Mouse (Mus musculus): Measurements from ENCODE around the gene Hist1h1t. TPM values are rescaled to one million over a fixed set of nuclear protein-coding genes. Genes with fewer than 3 reads are reported as not detected.
"Not testable (repeated sequence)": the region's sequence is repeated elsewhere in the genome, so short reads cannot be mapped to it uniquely, and the experiment has no call there.

Hist1h1t gene
- total and polyA plus RNA-seq, 2 experiments from 2014 or later = 1.6 TPM; not detected in 1

GRCm38 (mm10) chr13:23683755-23684281 is 11.8 kb upstream of the Hist1h1t start, which contains the start of the genes Hist1h2ac and Hist1h2bc:
Hist1h2ac (minus strand) TSS chr13:23683948.
Hist1h2bc (plus strand) TSS chr13:23684199.
- Histone ChIP-seq H3K36me3 (ENCODE audit: insufficient read depth, low read length) (no peaks in the 10 kb centered on the region), H3K9me3 (ENCODE audit: low read length) (no peaks in the 10 kb centered on the region), H3K4me1 (ENCODE audit: insufficient read depth, low read length) (peaks cover 3% of the 10 kb centered on the region; the same call in 1 of the 2 replicates), H3K27ac (peak within 1 kb of the TSS; percentile 96), H3K4me3 (ENCODE audit: low read length) (peak within 1 kb of the TSS; percentile 36), H3K9ac (replicated peaks; ENCODE audit: low read length) (peak within 1 kb of the TSS; percentile 49), H3K4me2 (ENCODE audit: low read depth, low read length) (peak within 1 kb of the TSS; percentile 57), H3K27me3 (ENCODE audit: insufficient read depth, low read length) (no peaks in the 10 kb centered on the region)
- under 1% methylated on average over 32 of the region's 32 CpGs for WGBS
- ATAC-seq = peak; percentile 98
- DNase-seq (ENCODE audit: low spot score) = peak; percentile 98
- TF ChIP-seq CTCF (IDR thresholded peaks at IDR 0.05; ENCODE audit: low read depth) = 0 out of 2 replicates have a peak, but pooled peaks have one; percentile 8

GRCm38 (mm10) chr13:23684295-23684945 is 11.2 kb upstream of the Hist1h1t start:
- peak overlapping the region; percentile 49 for H3K9ac ChIP-seq (replicated peaks; ENCODE audit: low read length)
- H3K4me3 ChIP-seq (ENCODE audit: low read length) = peak overlapping the region; percentile 36
- H3K9me3 ChIP-seq (ENCODE audit: low read length); H3K4me1 ChIP-seq (ENCODE audit: insufficient read depth, low read length); H3K36me3 ChIP-seq (ENCODE audit: insufficient read depth, low read length); H3K27me3 ChIP-seq (ENCODE audit: insufficient read depth, low read length): not testable (repeated sequence)
- ATAC-seq = peak; percentile 33
- peak; percentile 91 for DNase-seq (ENCODE audit: low spot score)
- peak overlapping the region; percentile 96 for H3K27ac ChIP-seq
- 0% methylated on average over 10 of the region's 37 CpGs for WGBS
- peak overlapping the region; percentile 57 for H3K4me2 ChIP-seq (ENCODE audit: low read depth, low read length)

- Histone ChIP-seq H3K4me2 (ENCODE audit: low read depth, low read length) (peak overlapping the region; percentile 57), H3K4me3 (ENCODE audit: low read length) (peak overlapping the region; percentile 36), H3K4me1 (ENCODE audit: insufficient read depth, low read length) (peaks cover 3% of the 10 kb centered on the region; the same call in 1 of the 2 replicates), H3K36me3 (ENCODE audit: insufficient read depth, low read length) (no peaks in the 10 kb centered on the region), H3K9ac (replicated peaks; ENCODE audit: low read length) (peak overlapping the region; percentile 40), H3K27me3 (ENCODE audit: insufficient read depth, low read length) (no peaks in the 10 kb centered on the region), H3K27ac (peak overlapping the region; percentile 83), H3K9me3 (ENCODE audit: low read length) (no peaks in the 10 kb centered on the region)
- DNase-seq (ENCODE audit: low spot score) (peak; percentile 50), ATAC-seq (no peak)
- 6% methylated on average over 15 of the region's 15 CpGs for WGBS
- no peak for TF ChIP-seq CTCF (IDR thresholded peaks at IDR 0.05; ENCODE audit: low read depth)
Observed at GRCm38 (mm10) chr13:23685121-23685861, 10.3 kb upstream of the Hist1h1t start.

- Histone ChIP-seq H3K4me1 (ENCODE audit: insufficient read depth, low read length) (peaks cover 3% of the 10 kb centered on the region; the same call in 1 of the 2 replicates), H3K9me3 (ENCODE audit: low read length) (no peaks in the 10 kb centered on the region), H3K9ac (replicated peaks; ENCODE audit: low read length) (peak overlapping the region; percentile 40), H3K27me3 (ENCODE audit: insufficient read depth, low read length) (no peaks in the 10 kb centered on the region), H3K36me3 (ENCODE audit: insufficient read depth, low read length) (no peaks in the 10 kb centered on the region), H3K27ac (peak overlapping the region; percentile 83; the same call in 1 of the 2 replicates), H3K4me3 (ENCODE audit: low read length) (peak overlapping the region; percentile 36), H3K4me2 (ENCODE audit: low read depth, low read length) (peak overlapping the region; percentile 57)
- DNase-seq (ENCODE audit: low spot score) (no peak), ATAC-seq (no peak)
- TF ChIP-seq CTCF (IDR thresholded peaks at IDR 0.05; ENCODE audit: low read depth) = no peak
- 34% methylated on average over 4 of the region's 4 CpGs for WGBS
Observed at GRCm38 (mm10) chr13:23685966-23686365, 9.6 kb upstream of the Hist1h1t start.

GRCm38 (mm10) chr13:23687181-23687580 is 8.4 kb upstream of the Hist1h1t start:
- WGBS = 87% methylated on average over 4 of the region's 4 CpGs
- H3K36me3 ChIP-seq (ENCODE audit: insufficient read depth, low read length) = no peaks in the 10 kb centered on the region
- H3K27me3 ChIP-seq (ENCODE audit: insufficient read depth, low read length) = no peaks in the 10 kb centered on the region
- no peak overlapping the region for H3K27ac ChIP-seq
- H3K9me3 ChIP-seq (ENCODE audit: low read length) = no peaks in the 10 kb centered on the region
- H3K4me3 ChIP-seq (ENCODE audit: low read length) = no peak overlapping the region
- DNase-seq (ENCODE audit: low spot score) (no peak), ATAC-seq (no peak)
- H3K9ac ChIP-seq (replicated peaks; ENCODE audit: low read length) = no peak overlapping the region
- TF ChIP-seq CTCF (IDR thresholded peaks at IDR 0.05; ENCODE audit: low read depth) = no peak
- H3K4me1 ChIP-seq (ENCODE audit: insufficient read depth, low read length) = peaks cover 3% of the 10 kb centered on the region; the same call in 1 of the 2 replicates
- no peak overlapping the region for H3K4me2 ChIP-seq (ENCODE audit: low read depth, low read length)

GRCm38 (mm10) chr13:23687907-23688306 is 7.7 kb upstream of the Hist1h1t start:
- no peak overlapping the region for H3K9ac ChIP-seq (replicated peaks; ENCODE audit: low read length)
- H3K4me1 ChIP-seq (ENCODE audit: insufficient read depth, low read length) = no peaks in the 10 kb centered on the region; the same call in 1 of the 2 replicates
- H3K9me3 ChIP-seq (ENCODE audit: low read length) = no peaks in the 10 kb centered on the region
- no peaks in the 10 kb centered on the region for H3K36me3 ChIP-seq (ENCODE audit: insufficient read depth, low read length)
- H3K4me3 ChIP-seq (ENCODE audit: low read length) = no peak overlapping the region
- H3K27me3 ChIP-seq (ENCODE audit: insufficient read depth, low read length) = no peaks in the 10 kb centered on the region
- WGBS = 95% methylated on average over 7 of the region's 7 CpGs
- no peak for DNase-seq (ENCODE audit: low spot score)
- H3K4me2 ChIP-seq (ENCODE audit: low read depth, low read length) = no peak overlapping the region
- no peak for ATAC-seq
- no peak overlapping the region for H3K27ac ChIP-seq
- TF ChIP-seq CTCF (IDR thresholded peaks at IDR 0.05; ENCODE audit: low read depth) = no peak

Data from hindbrain, postnatal 0 days (tissue).